In the genomic region with DNA sequence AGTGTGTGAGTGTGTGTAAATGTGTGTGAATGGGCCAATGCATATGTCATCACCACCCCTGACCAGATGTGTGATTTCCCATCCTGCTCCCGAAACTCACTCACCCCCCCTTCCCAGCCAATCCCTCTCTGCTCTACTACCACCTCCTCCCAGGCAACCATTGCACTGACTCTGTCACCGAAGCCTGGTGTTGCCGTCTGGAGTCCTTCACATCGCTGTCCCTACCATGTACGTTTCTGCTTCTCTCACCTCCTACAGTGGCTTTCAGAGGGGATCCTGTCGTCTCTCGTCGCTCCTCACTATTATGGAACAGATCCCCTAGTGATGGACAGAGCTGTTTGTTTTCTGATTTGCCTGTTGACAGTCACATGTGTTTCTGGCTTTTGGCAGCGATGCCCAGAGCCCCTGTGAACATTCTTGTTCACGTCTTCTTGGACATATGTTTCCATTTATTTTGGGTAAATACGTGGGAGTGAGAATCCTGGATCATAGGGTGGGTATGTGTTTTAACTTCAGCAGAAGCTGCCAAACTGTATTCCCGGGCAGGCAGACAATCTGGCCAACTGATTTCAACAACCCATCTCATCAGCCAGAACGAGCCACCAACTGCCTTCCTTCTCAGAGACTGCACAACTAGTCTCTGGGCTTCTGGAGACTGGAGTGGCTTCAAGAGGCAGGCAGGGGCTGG, we compare ENCODE assay signal across 12 mouse cellular contexts.
A peak's percentile ranks its signal among the peaks of the same experiment; 100 is the strongest.
DNase-seq lines count a peak whose midpoint lies in the region; ATAC-seq and TF ChIP-seq lines count a peak whose summit lies in the region.
"Had no signal": no experiment of that assay in that cellular context is flagged by ENCODE, and none has a peak within 500 bp of the region (broad histone marks: within the 10 kb centered on the region; RNA-seq: fewer than 3 reads in every experiment).

No protein-coding gene starts in this region.

- peaks cover 4% of the 10 kb centered on the region for H3K27me3 ChIP-seq in lung, embryonic 14.5 days (ENCODE audit: insufficient read depth, low read length)
- H3K27me3 ChIP-seq in midbrain, embryonic 14.5 days (ENCODE audit: control insufficient read depth, insufficient read depth, low read length) = 0 out of 2 replicates have a peak, but pooled peaks cover under 1% of the 10 kb centered on the region

- no peak overlapping the region for H3K4me2 ChIP-seq in lung, embryonic 14.5 days
- H3K4me2 ChIP-seq in midbrain, embryonic 14.5 days (ENCODE audit: low read length) = no peak overlapping the region

- no peaks in the 10 kb centered on the region for H3K9me3 ChIP-seq in lung, embryonic 14.5 days (ENCODE audit: low read depth, low read length)
- H3K9me3 ChIP-seq in midbrain, embryonic 14.5 days (ENCODE audit: control insufficient read depth, low read length) = no peaks in the 10 kb centered on the region
- H3K9me3 ChIP-seq: G1E had no signal

- TF ChIP-seq CTCF in lung, embryonic 14.5 days (IDR thresholded peaks at IDR 0.05; ENCODE audit: low read depth) = no peak

- 51% methylated on average over 13 of the region's 13 CpGs for WGBS in lung, embryonic 14.5 days
- WGBS in midbrain, embryonic 14.5 days = 79% methylated on average over 13 of the region's 13 CpGs

- H3K9ac ChIP-seq in lung, embryonic 14.5 days = no peak overlapping the region
- H3K9ac ChIP-seq in midbrain, embryonic 14.5 days (replicated peaks; ENCODE audit: low read length) = no peak overlapping the region

- H3K4me1 ChIP-seq in lung, embryonic 14.5 days (ENCODE audit: insufficient read depth) = no peaks in the 10 kb centered on the region
- H3K4me1 ChIP-seq in midbrain, embryonic 14.5 days (ENCODE audit: control insufficient read depth, insufficient read depth, low read length) = 0 out of 2 replicates have a peak, but pooled peaks cover 14% of the 10 kb centered on the region

- no peak overlapping the region for H3K27ac ChIP-seq in lung, embryonic 14.5 days (ENCODE audit: low read depth)
- no peak overlapping the region for H3K27ac ChIP-seq in midbrain, embryonic 14.5 days (replicated peaks; ENCODE audit: low read depth, low read length)

- H3K4me3 ChIP-seq in lung, embryonic 14.5 days (ENCODE audit: low read depth, low read length) = no peak overlapping the region
- no peak overlapping the region for H3K4me3 ChIP-seq in midbrain, embryonic 14.5 days (replicated peaks; ENCODE audit: low read depth, low read length)

- peak; percentile 42; the same call in 1 of the 2 replicates for ATAC-seq in lung, embryonic 14.5 days (ENCODE audit: insufficient read depth)
- ATAC-seq in midbrain, embryonic 14.5 days (ENCODE audit: low FRiP score, low TSS enrichment) = no peak
- ATAC-seq: midbrain, embryonic 16.5 days had no signal

- no peaks in the 10 kb centered on the region for H3K36me3 ChIP-seq in lung, embryonic 14.5 days (ENCODE audit: insufficient read depth)
- H3K36me3 ChIP-seq in midbrain, embryonic 14.5 days (ENCODE audit: control insufficient read depth, insufficient read depth, low read length) = no peaks in the 10 kb centered on the region
- H3K36me3 ChIP-seq: G1E had no signal

- DNase-seq in cerebellum, postnatal 10 days = peak; percentile 30 to 36
- no peak for DNase-seq in cerebellum, adult 8-10 months
- DNase-seq in lung, embryonic 14.5 days = peak; percentile 8
- no peak for DNase-seq in lung, postnatal 25 days (ENCODE audit: low spot score)
- DNase-seq in layer of hippocampus, adult 8-10 months (ENCODE audit: low spot score in 2 of 2) = peak; percentile 66 to 74
- DNase-seq in right cerebral cortex, postnatal 25 days = peak; percentile 56
- no peak for DNase-seq in midbrain, embryonic 14.5 days
- no peak for DNase-seq in kidney, postnatal 25 days
- DNase-seq: adrenal gland, adult 2 months; thymus, postnatal 36 days had no signal

Comparison
In these comparisons a context has a peak if more than half of its experiments do, and no peak if none do; other contexts are left out.
1. DNase-seq: peak in cerebellum, postnatal 10 days (2 of 2), lung, embryonic 14.5 days (single experiment), layer of hippocampus, adult 8-10 months (2 of 2) and right cerebral cortex, postnatal 25 days (single experiment); none in cerebellum, adult 8-10 months (single experiment), lung, postnatal 25 days (single experiment), midbrain, embryonic 14.5 days (single experiment) and kidney, postnatal 25 days (0 of 2).